Mouse (Mus musculus) liver, embryonic 14.5 days (tissue): ENCODE data around the gene Dnase1l2.

Experiments
- CTCF ChIP-seq: IDR thresholded peaks from 2 replicates; pipeline ENCODE4 v1.5.1; 2016; ENCODE audit warnings: antibody characterized with exemption, low read depth, control low read depth
- EP300 ChIP-seq: IDR thresholded peaks from 2 replicates; pipeline ENCODE4 v1.6.1; 2016; ENCODE audit warnings: antibody characterized with exemption, low read depth

DNA sequence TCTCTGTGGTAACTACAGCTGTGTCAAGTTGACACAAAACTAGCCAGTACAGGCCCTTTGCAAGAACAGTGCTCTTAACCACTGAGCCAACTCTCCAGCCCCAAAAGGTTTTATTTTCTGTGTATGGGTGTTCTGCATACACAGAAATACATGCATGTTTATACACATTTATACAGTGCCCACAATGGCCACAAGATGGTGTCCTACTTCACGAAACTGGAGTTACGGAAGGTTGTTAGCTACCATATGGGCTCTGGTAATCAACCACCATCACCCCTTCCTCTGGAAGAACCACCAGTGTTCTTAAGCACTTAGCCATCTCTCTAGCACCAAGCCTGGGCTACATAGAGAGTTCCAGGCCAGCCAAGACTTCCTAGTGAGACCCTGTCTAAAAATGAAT, 18.7 kb upstream of the Dnase1l2 start:
- TF ChIP-seq CTCF = peak; percentile 62
- no peak for TF ChIP-seq EP300
